Comparison of ENCODE assay signal across 8 mouse cellular contexts in genomic region chr8:109970323-109970722, GRCm38 (mm10). TPM values are rescaled to one million over a fixed set of nuclear protein-coding genes. Genes with fewer than 3 reads are reported as not detected.
DNase-seq lines count a peak whose midpoint lies in the region; ATAC-seq and TF ChIP-seq lines count a peak whose summit lies in the region.
"Had no signal": no experiment of that assay in that cellular context is flagged by ENCODE, and none has a peak within 500 bp of the region (broad histone marks: within the 10 kb centered on the region; RNA-seq: fewer than 3 reads in every experiment).

No protein-coding gene starts in this region.

- TF ChIP-seq CTCF in layer of hippocampus, adult 2 months (conservative IDR thresholded peaks at IDR 0.05), result peak; percentile 90

- H3K27ac ChIP-seq in layer of hippocampus, adult 2 months, result no peak overlapping the region
- no peak overlapping the region for H3K27ac ChIP-seq in ES-E14 (ENCODE audit: insufficient read depth, low read depth, low read length, poor library complexity, severe bottlenecking)
- H3K27ac ChIP-seq: macrophage had no signal

- H3K9ac ChIP-seq in ES-E14 (ENCODE audit: insufficient read depth, low read depth, low read length, poor library complexity, severe bottlenecking), result no peak overlapping the region

- no peak overlapping the region; the same call in 1 of the 2 replicates for H3K4me3 ChIP-seq in layer of hippocampus, adult 2 months
- H3K4me3 ChIP-seq in ES-E14 (ENCODE audit: insufficient read depth in 1 of 2, low read depth in 1 of 2, low read length in 2 of 2, poor library complexity in 1 of 2, severe bottlenecking in 1 of 2), result no peak overlapping the region

- H3K36me3 ChIP-seq in ES-E14 (ENCODE audit: control insufficient read depth, insufficient read depth, low read length, poor library complexity, severe bottlenecking), result no peaks in the 10 kb centered on the region

- H3K4me1 ChIP-seq in ES-E14 (ENCODE audit: control insufficient read depth in 2 of 2, insufficient read depth in 2 of 2, low read length in 2 of 2, poor library complexity in 1 of 2), result peaks cover 0 to 3% of the 10 kb centered on the region in 2 experiments; a peak in 1 of 4 replicates

- in situ Hi-C loops in ES-E14 (cut with MboI; ENCODE audit: low sequenced_read_pairs in 2 of 2, unreplicated experiment in 2 of 2), result no loop called here

- peak; percentile 26 to 54 for DNase-seq in layer of hippocampus, adult 2 months (ENCODE audit: low spot score in 2 of 2)
- no peak for DNase-seq in layer of hippocampus, postnatal 36 days
- DNase-seq in ES-E14 (ENCODE audit: low read depth, low spot score), result peak; percentile 47
- peak; percentile 50 for DNase-seq in adipocyte (ENCODE audit: low spot score)
- no peak for DNase-seq in gastrocnemius, postnatal 14 days
- no peak for DNase-seq in heart, postnatal 25 days (ENCODE audit: low spot score)

- intact Hi-C loops in gastrocnemius, postnatal 14 days (cut with DNase I; ENCODE audit: low total_unique reads), result loop anchor here (2.0 to 5.0 kb wide), 2 partner anchors 37 to 100 kb away; no protein-coding TSS in a partner anchor
- intact Hi-C loops in heart, postnatal 25 days (cut with DNase I), result loop anchor here (1.0 kb wide), 1 partner anchor 101 kb away; no protein-coding TSS in a partner anchor

- no peaks in the 10 kb centered on the region for H3K9me3 ChIP-seq in ES-E14 (ENCODE audit: control insufficient read depth, insufficient read depth, low read depth, low read length)

- peak; percentile 82 for ATAC-seq in megakaryocyte-erythroid progenitor cell, adult 5-6 weeks (replicated peaks; ENCODE audit: low FRiP score, low TSS enrichment, poor library complexity, severe bottlenecking)

TF ChIP-seq in ES-E14, 5 proteins besides CTCF, POLR2A, EP300 and RAD21:
- TF ChIP-seq CHD2 (IDR thresholded peaks at IDR 0.05; ENCODE audit: low read depth, low read length), result no peak
- no peak for TF ChIP-seq MAFK (IDR thresholded peaks at IDR 0.05; ENCODE audit: insufficient read depth, low read depth, low read length)
- no peak for TF ChIP-seq HCFC1 (IDR thresholded peaks at IDR 0.05; ENCODE audit: borderline replicate concordance, insufficient read depth, low read length)
- no peak for TF ChIP-seq ZNF384 (IDR thresholded peaks at IDR 0.05; ENCODE audit: low read depth, low read length)
- 0 out of 2 replicates have a peak, but pooled peaks have one; percentile 30 for TF ChIP-seq ZC3H11A (IDR thresholded peaks at IDR 0.05; ENCODE audit: borderline replicate concordance, low read depth, low read length)

RNA-seq across cellular contexts. Expression of gene Marveld3, which starts 8.3 kb away (rescaled TPM):
- total RNA-seq in layer of hippocampus, adult 2 months (2021), result under 1 TPM in 1 of 2 experiments, not detected in 1; 0.23 TPM
- not detected for total RNA-seq in layer of hippocampus, postnatal 36 days (2021)
- total RNA-seq in ES-E14 (2012; rRNA removed), result 2.0 and 3.9 TPM in 2 replicates
- total RNA-seq in megakaryocyte-erythroid progenitor cell, adult 5-6 weeks (2014; fragmentation: Nextera tagmentation), result not detected in 2 replicates
- total RNA-seq in megakaryocyte-erythroid progenitor cell, adult 5-6 weeks (2017), result not detected in 2 replicates
- total RNA-seq in gastrocnemius, postnatal 14 days (2021), result under 1 TPM in 1 of 2 experiments, not detected in 1; 0.43 TPM
- total RNA-seq in heart, postnatal 25 days (2021), result under 1 TPM in 1 of 2 experiments, not detected in 1; 0.20 TPM

RNA-seq across cellular contexts. Expression of gene Tat, which starts 19.9 kb away (rescaled TPM):
- total RNA-seq in layer of hippocampus, adult 2 months (2021), result not detected
- total RNA-seq in layer of hippocampus, postnatal 36 days (2021), result under 1 TPM in 1 of 2 experiments, not detected in 1; 0.32 TPM
- not detected in 2 replicates for total RNA-seq in ES-E14 (2012; rRNA removed)
- not detected in 2 replicates for total RNA-seq in megakaryocyte-erythroid progenitor cell, adult 5-6 weeks (2014; fragmentation: Nextera tagmentation)
- total RNA-seq in megakaryocyte-erythroid progenitor cell, adult 5-6 weeks (2017), result not detected in 2 replicates
- not detected for total RNA-seq in gastrocnemius, postnatal 14 days (2021)
- total RNA-seq in heart, postnatal 25 days (2021), result under 1 TPM; 0.78 to 0.83 TPM

Comparison
In these comparisons a context has a peak if more than half of its experiments do, and no peak if none do; other contexts are left out.
1. DNase-seq: peak in layer of hippocampus, adult 2 months (2 of 2), ES-E14 (single experiment) and adipocyte (single experiment); none in layer of hippocampus, postnatal 36 days (0 of 2), gastrocnemius, postnatal 14 days (single experiment) and heart, postnatal 25 days (single experiment).